Mouse (Mus musculus): ENCODE measurements at regions not wholly inside any gene's neighbourhood (a gene's known extent, or its start where the extent isn't known, plus 50 kb on each side); places are given as distances from the start of the nearest gene placed in this dataset.

- Histone ChIP-seq H3K4me3 (ENCODE audit: control insufficient read depth in 1 of 2, insufficient read depth in 1 of 2, low read depth in 2 of 2, low read length in 2 of 2) (no peak overlapping the region), H3K79me2 (ENCODE audit: control insufficient read depth, insufficient read depth, low read length, poor library complexity) (no peaks in the 10 kb centered on the region), H3K9me3 (replicated peaks; ENCODE audit: insufficient read depth, low read length) (no peaks in the 10 kb centered on the region), H3K27me3 (ENCODE audit: control insufficient read depth in 1 of 2, insufficient read depth in 2 of 2, low read length in 2 of 2) (no peaks in the 10 kb centered on the region), H3K36me3 (ENCODE audit: control insufficient read depth in 1 of 2, insufficient read depth in 2 of 2, low read length in 2 of 2) (no peaks in the 10 kb centered on the region), H3K4me1 (ENCODE audit: control insufficient read depth in 1 of 2, insufficient read depth in 2 of 2, low read length in 2 of 2) (no peaks in the 10 kb centered on the region), H3K27ac (ENCODE audit: control insufficient read depth, low read depth, low read length) (no peak overlapping the region), H3K9ac (ENCODE audit: control insufficient read depth, low read depth, low read length, poor library complexity, severe bottlenecking) (no peak overlapping the region)
- DNase-seq (ENCODE audit: low read depth, low spot score), result no peak
- no peak for TF ChIP-seq ZKSCAN1 (IDR thresholded peaks at IDR 0.05; ENCODE audit: low read depth, low read length)
Measured at GRCm38 (mm10) chr3:140805586-140805985, 406.6 kb downstream of the Pdha2 start.

GRCm38 (mm10) chr3:140792943-140793342 lies 419.2 kb downstream of the Pdha2 start:
- H3K79me2 ChIP-seq (ENCODE audit: control insufficient read depth, insufficient read depth, low read length, poor library complexity), result no peaks in the 10 kb centered on the region
- no peaks in the 10 kb centered on the region for H3K4me1 ChIP-seq (ENCODE audit: control insufficient read depth in 1 of 2, insufficient read depth in 2 of 2, low read length in 2 of 2)
- no peak overlapping the region for H3K9ac ChIP-seq (ENCODE audit: control insufficient read depth, low read depth, low read length, poor library complexity, severe bottlenecking)
- DNase-seq (ENCODE audit: low read depth, low spot score), result no peak
- H3K27me3 ChIP-seq (ENCODE audit: control insufficient read depth in 1 of 2, insufficient read depth in 2 of 2, low read length in 2 of 2), result no peaks in the 10 kb centered on the region
- TF ChIP-seq USF2 (IDR thresholded peaks at IDR 0.05; ENCODE audit: borderline replicate concordance in 1 of 2, insufficient read depth in 1 of 2, low read depth in 1 of 2, low read length in 2 of 2), result no peak
- TF ChIP-seq SMC3 (IDR thresholded peaks at IDR 0.05; ENCODE audit: low read depth, low read length), result no peak
- no peak for TF ChIP-seq MAFK (IDR thresholded peaks at IDR 0.05; ENCODE audit: borderline replicate concordance, low read depth, low read length)
- TF ChIP-seq MAZ (IDR thresholded peaks at IDR 0.05; ENCODE audit: low read depth, low read length), result no peak
- TF ChIP-seq ZMIZ1 (IDR thresholded peaks at IDR 0.05; ENCODE audit: low read depth, low read length), result no peak
- no peak for TF ChIP-seq SIN3A (IDR thresholded peaks at IDR 0.05; ENCODE audit: low read length)
- no peak for TF ChIP-seq GATA1 (IDR thresholded peaks at IDR 0.05; ENCODE audit: low read depth, low read length)
- H3K36me3 ChIP-seq (ENCODE audit: control insufficient read depth in 1 of 2, insufficient read depth in 2 of 2, low read length in 2 of 2), result no peaks in the 10 kb centered on the region
- H3K27ac ChIP-seq (ENCODE audit: control insufficient read depth, low read depth, low read length), result no peak overlapping the region
- H3K4me3 ChIP-seq (ENCODE audit: control insufficient read depth in 1 of 2, insufficient read depth in 1 of 2, low read depth in 2 of 2, low read length in 2 of 2), result no peak overlapping the region
- H3K9me3 ChIP-seq (replicated peaks; ENCODE audit: insufficient read depth, low read length), result no peaks in the 10 kb centered on the region

- H3K79me2 ChIP-seq (ENCODE audit: control insufficient read depth, insufficient read depth, low read length, poor library complexity), result no peaks in the 10 kb centered on the region
- H3K27me3 ChIP-seq (ENCODE audit: control insufficient read depth in 1 of 2, insufficient read depth in 2 of 2, low read length in 2 of 2), result no peaks in the 10 kb centered on the region
- no peak overlapping the region for H3K4me3 ChIP-seq (ENCODE audit: control insufficient read depth in 1 of 2, insufficient read depth in 1 of 2, low read depth in 2 of 2, low read length in 2 of 2)
- no peak overlapping the region for H3K9ac ChIP-seq (ENCODE audit: control insufficient read depth, low read depth, low read length, poor library complexity, severe bottlenecking)
- H3K36me3 ChIP-seq (ENCODE audit: control insufficient read depth in 1 of 2, insufficient read depth in 2 of 2, low read length in 2 of 2), result no peaks in the 10 kb centered on the region
- no peak overlapping the region for H3K27ac ChIP-seq (ENCODE audit: control insufficient read depth, low read depth, low read length)
- no peak for TF ChIP-seq MXI1 (IDR thresholded peaks at IDR 0.05; ENCODE audit: low read depth, low read length)
- TF ChIP-seq CTCF (IDR thresholded peaks at IDR 0.05 in 2 of 3, conservative IDR thresholded peaks at IDR 0.05 in 1 of 3; ENCODE audit: control insufficient read depth in 1 of 3, insufficient read depth in 1 of 3, low read depth in 2 of 3, low read length in 3 of 3, poor library complexity in 1 of 3, severe bottlenecking in 1 of 3), result no peak
- no peak for TF ChIP-seq GATA1 (IDR thresholded peaks at IDR 0.05; ENCODE audit: low read depth, low read length)
- no peak for TF ChIP-seq MYB (IDR thresholded peaks at IDR 0.05; ENCODE audit: low read depth, low read length)
- no peak for TF ChIP-seq MAX (IDR thresholded peaks at IDR 0.05; ENCODE audit: low read length)
- no peak for DNase-seq (ENCODE audit: low read depth, low spot score)
- H3K9me3 ChIP-seq (replicated peaks; ENCODE audit: insufficient read depth, low read length), result no peaks in the 10 kb centered on the region
- no peaks in the 10 kb centered on the region for H3K4me1 ChIP-seq (ENCODE audit: control insufficient read depth in 1 of 2, insufficient read depth in 2 of 2, low read length in 2 of 2)
Measured at GRCm38 (mm10) chr3:140785700-140786099, 426.5 kb downstream of the Pdha2 start.

All from MEL (cell line).